Mouse (Mus musculus) liver, embryonic 16.5 days (tissue): ENCODE results near the gene Mrpl30. TPM values are rescaled to one million over a fixed set of nuclear protein-coding genes. Genes with fewer than 3 reads are reported as not detected.

Experiments
- ATAC-seq: fragments of 200-750 bp; cut with Nextera tagmentation; 2 replicates; pipeline ENCODE4 v1.8.0; 2017; ENCODE audit warnings: low read depth, mild to moderate bottlenecking, moderate number of reproducible peaks, moderate library complexity
- H3K27ac ChIP-seq: fragments of 300-500 bp; sonication (generic); 2 replicates; pipeline ENCODE4 v1.5.1; 2014; ENCODE audit warnings: mild to moderate bottlenecking, low read length
- H3K27me3 ChIP-seq: fragments of 300-500 bp; sonication (generic); 2 replicates; pipeline ENCODE4 v1.6.1; 2014; ENCODE audit warnings: low read depth, low read length, mixed read lengths; ENCODE audit not compliant: control insufficient read depth, insufficient read depth
- H3K36me3 ChIP-seq: fragments of 300-500 bp; sonication (generic); 2 replicates; pipeline ENCODE4 v1.6.1; 2014; ENCODE audit warnings: mild to moderate bottlenecking; ENCODE audit not compliant: control insufficient read depth, insufficient read depth
- H3K4me1 ChIP-seq: fragments of 300-500 bp; sonication (generic); 2 replicates; pipeline ENCODE4 v1.6.1; 2014; ENCODE audit warnings: low read depth, low read length, mixed read lengths; ENCODE audit not compliant: control insufficient read depth
- H3K4me2 ChIP-seq: fragments of 300-500 bp; sonication (generic); 2 replicates; pipeline ENCODE4 v1.6.1; 2014; ENCODE audit warnings: low read depth, low read length, mixed read lengths
- H3K4me3 ChIP-seq: fragments of 300-500 bp; sonication (generic); 2 replicates; pipeline ENCODE4 v1.5.1; 2014; ENCODE audit warnings: low read depth, mild to moderate bottlenecking, low read length
- H3K9ac ChIP-seq: fragments of 300-500 bp; sonication (generic); 2 replicates; pipeline ENCODE4 v1.6.1; 2014; ENCODE audit warnings: low read depth, low read length
- H3K9me3 ChIP-seq: fragments of 300-500 bp; sonication (generic); replicated peaks from 2 replicates; pipeline ENCODE4 v1.6.1; 2016; ENCODE audit warnings: low read length; ENCODE audit not compliant: control insufficient read depth
- WGBS: fragments of 180-500 bp; shearing (Covaris S2); extraction: QIAGEN DNeasy Blood & Tissue Kit; methylation state at CpG from one replicate; pipeline ENCODE4 v1.1.7; 2014; ENCODE audit not compliant: insufficient replicate concordance; 5-methylcytosine and 5-hydroxymethylcytosine counted together
- polyA plus RNA-seq: library from polyadenylated mRNA; unstranded; fragments of >200 nt; fragmentation: Nextera tagmentation; extraction: Ambion mirVana; gene quantifications from 2 replicates; pipeline ENCODE4 v1.2.1, GENCODE M21; 2015

Gene Mrpl30
- polyA plus RNA-seq, 1 experiment from 2014 or later, result 130 TPM

DNA sequence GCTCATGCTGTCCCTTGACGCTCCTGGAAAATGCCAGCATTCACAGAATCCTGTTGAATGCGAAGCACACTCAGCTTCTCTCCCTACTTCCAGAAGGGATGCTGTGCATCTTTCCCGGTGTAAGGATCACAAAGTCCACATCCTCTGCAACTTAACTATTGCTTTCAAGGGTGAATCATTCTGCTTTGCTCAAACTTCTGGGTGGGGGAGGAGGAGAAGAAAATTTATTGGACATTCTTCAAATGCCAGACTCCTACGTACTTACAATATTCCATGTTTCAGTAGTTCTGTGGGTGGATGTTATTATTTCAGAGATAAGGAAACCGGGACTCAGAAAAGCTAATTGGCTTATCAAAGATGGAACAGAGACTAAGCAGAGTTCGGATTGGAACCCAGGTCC lies 27.8 kb downstream of the Mrpl30 start:
- no peaks in the 10 kb centered on the region for H3K9me3 ChIP-seq
- H3K4me1 ChIP-seq, result no peaks in the 10 kb centered on the region
- H3K27me3 ChIP-seq, result no peaks in the 10 kb centered on the region
- no peak overlapping the region for H3K4me2 ChIP-seq
- H3K36me3 ChIP-seq, result no peaks in the 10 kb centered on the region
- no peak overlapping the region for H3K9ac ChIP-seq
- no peak overlapping the region for H3K4me3 ChIP-seq
- 54% methylated on average over 6 of the region's 6 CpGs for WGBS
- ATAC-seq, result no peak
- no peak overlapping the region for H3K27ac ChIP-seq

DNA sequence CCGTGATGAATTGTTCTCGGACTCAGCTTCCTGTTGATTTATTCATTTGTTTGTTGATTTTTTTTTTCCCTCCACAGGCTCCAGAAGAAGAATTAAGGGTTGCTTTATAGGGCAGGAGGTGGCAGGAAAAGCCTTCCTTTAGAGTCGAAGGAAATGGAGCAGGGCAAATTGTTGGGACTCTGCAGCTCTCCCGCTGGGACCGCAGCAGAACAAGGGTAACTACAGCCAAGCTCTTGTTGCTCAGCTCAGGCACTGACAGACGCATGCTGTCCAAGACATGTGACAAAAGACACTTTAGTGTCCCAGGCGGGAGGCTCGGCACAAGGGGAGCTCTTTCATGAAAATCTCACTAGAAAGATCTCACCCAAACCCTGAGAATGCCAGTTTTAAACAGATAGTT lies 32.3 kb downstream of the Mrpl30 start:
- Histone ChIP-seq H3K4me2 (no peak overlapping the region), H3K27me3 (no peaks in the 10 kb centered on the region), H3K9me3 (no peaks in the 10 kb centered on the region), H3K9ac (no peak overlapping the region), H3K27ac (no peak overlapping the region), H3K4me3 (no peak overlapping the region), H3K36me3 (no peaks in the 10 kb centered on the region), H3K4me1 (no peaks in the 10 kb centered on the region)
- WGBS, result 51% methylated on average over 8 of the region's 8 CpGs
- ATAC-seq, result no peak

DNA sequence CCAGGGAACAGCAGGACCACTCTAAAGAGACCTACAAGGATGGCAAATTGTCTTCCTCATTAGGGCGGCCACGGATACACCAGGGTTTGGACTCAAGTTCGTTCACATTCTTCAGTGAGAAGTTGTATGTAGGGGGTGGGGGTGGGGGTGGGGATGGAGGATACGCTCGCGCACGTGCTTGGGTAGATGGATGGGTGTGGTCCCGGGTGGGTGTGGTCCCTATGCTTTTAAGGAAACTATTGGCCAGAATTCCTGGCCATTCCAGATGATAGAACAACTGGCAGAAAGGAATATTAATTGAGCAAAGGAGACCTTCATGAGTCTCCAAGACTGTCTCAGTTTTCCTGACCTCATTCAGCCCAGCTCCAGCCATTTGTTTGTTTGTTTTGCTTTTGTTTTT lies 35.7 kb downstream of the Mrpl30 start:
- H3K9ac ChIP-seq, result no peak overlapping the region
- H3K9me3 ChIP-seq, result no peaks in the 10 kb centered on the region
- H3K27me3 ChIP-seq, result no peaks in the 10 kb centered on the region
- 61% methylated on average over 8 of the region's 8 CpGs for WGBS
- H3K4me1 ChIP-seq, result no peaks in the 10 kb centered on the region
- no peak overlapping the region for H3K4me2 ChIP-seq
- H3K36me3 ChIP-seq, result no peaks in the 10 kb centered on the region
- no peak overlapping the region for H3K27ac ChIP-seq
- ATAC-seq, result no peak
- H3K4me3 ChIP-seq, result no peak overlapping the region

DNA sequence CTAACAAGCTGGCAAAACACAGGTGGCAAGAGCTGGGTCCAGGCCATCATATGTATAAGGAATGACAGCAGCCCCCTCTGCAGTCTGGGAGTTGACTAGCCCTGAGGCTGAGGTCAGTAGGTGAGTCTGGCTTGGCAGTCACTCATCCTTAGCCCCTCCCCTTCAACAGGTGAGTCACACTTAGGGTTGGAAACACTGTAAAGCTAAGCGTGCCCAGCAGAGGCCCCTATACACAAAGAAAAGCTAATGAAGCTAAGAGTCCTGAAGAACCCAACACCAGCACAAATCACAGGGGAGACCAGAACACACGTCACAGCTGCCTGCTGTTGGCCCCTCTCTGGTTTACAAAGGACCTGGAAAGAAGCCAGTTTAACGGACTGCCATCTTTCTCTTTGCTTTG lies 41.5 kb downstream of the Mrpl30 start:
- Histone ChIP-seq H3K36me3 (no peaks in the 10 kb centered on the region), H3K9me3 (no peaks in the 10 kb centered on the region), H3K4me2 (no peak overlapping the region), H3K27ac (no peak overlapping the region), H3K4me3 (no peak overlapping the region), H3K9ac (no peak overlapping the region), H3K27me3 (no peaks in the 10 kb centered on the region), H3K4me1 (no peaks in the 10 kb centered on the region)
- 29% methylated on average over 3 of the region's 3 CpGs for WGBS
- no peak for ATAC-seq

Other genes with a start within 250 kb of the Mrpl30 start
- gene 2010300C02Rik, start 170.4 kb upstream of the Mrpl30 start, polyA plus RNA-seq, result 0.23 and 0.42 TPM in 2 replicates
- gene Tsga10, start 24.0 kb upstream of the Mrpl30 start, polyA plus RNA-seq, result 1.1 and 1.4 TPM in 2 replicates
- 3.9 and 4.2 TPM in 2 replicates for gene Lipt1, start 18.7 kb upstream of the Mrpl30 start, polyA plus RNA-seq
- 10.3 and 11.1 TPM in 2 replicates for gene Mitd1, start 66 bp upstream of the Mrpl30 start, polyA plus RNA-seq
- gene Lyg2, start 26.0 kb downstream of the Mrpl30 start, polyA plus RNA-seq, result not detected in 2 replicates
- gene Lyg1, start 67.3 kb downstream of the Mrpl30 start, polyA plus RNA-seq, result not detected in 2 replicates
- 52.9 and 61.3 TPM in 2 replicates for gene Txndc9, start 107.4 kb downstream of the Mrpl30 start, polyA plus RNA-seq
- 13.1 and 14.7 TPM in 2 replicates for gene Eif5b, start 107.5 kb downstream of the Mrpl30 start, polyA plus RNA-seq
- gene Rev1, start 239.3 kb downstream of the Mrpl30 start, polyA plus RNA-seq, result 13.0 and 13.1 TPM in 2 replicates